In genomic region chr15:86405527-86405926, GRCm38 (mm10) we compare ENCODE assay signal across 7 mouse cellular contexts.
DNase-seq lines count a peak whose midpoint lies in the region.

No protein-coding gene starts in this region.

- DNase-seq in urinary bladder, adult 18-20 months (ENCODE audit: low spot score in 2 of 2), result peak; percentile 30 to 37
- no peak for DNase-seq in urinary bladder, postnatal 10 days (ENCODE audit: low spot score)
- peak; percentile 54 to 58 for DNase-seq in adrenal gland, adult 18-20 months (ENCODE audit: low spot score in 2 of 2)
- peak; percentile 71 for DNase-seq in embryo, embryonic 10 days (ENCODE audit: low spot score)
- DNase-seq in induced T-regulatory cell, adult 2 months (ENCODE audit: low read depth), result peak; percentile 73
- peak; percentile 57 for DNase-seq in lung, postnatal 10 days
- DNase-seq in right cerebral cortex, postnatal 4 days, result peak; percentile 17
